32 mouse cellular contexts compared by ENCODE assay signal in genomic region chr14:118850696-118851035, GRCm38 (mm10).
DNase-seq lines count a peak whose midpoint lies in the region; ATAC-seq lines count a peak whose summit lies in the region.
"Had no signal": no experiment of that assay in that cellular context is flagged by ENCODE, and none has a peak within 500 bp of the region (broad histone marks: within the 10 kb centered on the region; RNA-seq: fewer than 3 reads in every experiment).

No protein-coding gene starts in this region.

- ATAC-seq in embryonic facial prominence, embryonic 14.5 days (ENCODE audit: low read depth): peak; percentile 73; the same call in 1 of the 2 replicates
- no peak for ATAC-seq in lung, embryonic 16.5 days (ENCODE audit: low read depth)
- ATAC-seq in granulocyte monocyte progenitor cell, adult 5-6 weeks (replicated peaks; ENCODE audit: poor library complexity, severe bottlenecking): peak; percentile 23
- no peak for ATAC-seq in stomach, embryonic 15.5 days (ENCODE audit: insufficient read depth, low FRiP score, low read depth)
- ATAC-seq: intestine, postnatal 0 days had no signal

- WGBS in embryonic facial prominence, embryonic 14.5 days: 56% methylated on average over 4 of the region's 4 CpGs
- WGBS in embryonic facial prominence, embryonic 10.5 days: 67% methylated on average over 4 of the region's 4 CpGs
- WGBS in lung, embryonic 16.5 days: 43% methylated on average over 4 of the region's 4 CpGs
- WGBS in stomach, embryonic 15.5 days: 43% methylated on average over 4 of the region's 4 CpGs

- peaks cover 9% of the 10 kb centered on the region for H3K27me3 ChIP-seq in embryonic facial prominence, embryonic 14.5 days (replicated peaks; ENCODE audit: control insufficient read depth, insufficient read depth, low read length)
- peaks cover 33% of the 10 kb centered on the region for H3K27me3 ChIP-seq in embryonic facial prominence, embryonic 10.5 days (replicated peaks; ENCODE audit: low read depth, poor library complexity, severe bottlenecking)
- no peaks in the 10 kb centered on the region for H3K27me3 ChIP-seq in lung, embryonic 16.5 days (ENCODE audit: control insufficient read depth, insufficient read depth, low read depth, low read length)
- H3K27me3 ChIP-seq in stomach, embryonic 15.5 days (replicated peaks): no peaks in the 10 kb centered on the region; the same call in 1 of the 2 replicates

- H3K9ac ChIP-seq in embryonic facial prominence, embryonic 14.5 days (ENCODE audit: low read depth, low read length): no peak overlapping the region
- no peak overlapping the region; the same call in 1 of the 2 replicates for H3K9ac ChIP-seq in lung, embryonic 16.5 days (ENCODE audit: low read length)
- no peak overlapping the region for H3K9ac ChIP-seq in stomach, embryonic 15.5 days
- H3K9ac ChIP-seq: embryonic facial prominence, embryonic 12.5 days; forebrain, embryonic 12.5 days; heart, embryonic 13.5 days; hindbrain, embryonic 14.5 days; liver, embryonic 14.5 days; midbrain, embryonic 12.5 days; neural tube, embryonic 12.5 days had no signal

- H3K4me2 ChIP-seq in embryonic facial prominence, embryonic 14.5 days (ENCODE audit: low read depth, low read length): no peak overlapping the region
- H3K4me2 ChIP-seq in lung, embryonic 16.5 days (ENCODE audit: low read depth, low read length): peak overlapping the region; percentile 42; the same call in 1 of the 2 replicates
- H3K4me2 ChIP-seq in stomach, embryonic 15.5 days: no peak overlapping the region
- H3K4me2 ChIP-seq: embryonic facial prominence, embryonic 12.5 days; forebrain, embryonic 12.5 days; heart, embryonic 13.5 days; hindbrain, embryonic 14.5 days; midbrain, embryonic 12.5 days; neural tube, embryonic 12.5 days had no signal

- 0 out of 2 replicates have a peak overlapping the region, but pooled peaks have one; percentile 4 for H3K27ac ChIP-seq in embryonic facial prominence, embryonic 14.5 days (replicated peaks; ENCODE audit: low read depth, low read length)
- no peak overlapping the region for H3K27ac ChIP-seq in embryonic facial prominence, embryonic 10.5 days (replicated peaks)
- peak overlapping the region; percentile 91 for H3K27ac ChIP-seq in lung, embryonic 16.5 days (ENCODE audit: low read length)
- peak overlapping the region; percentile 68 for H3K27ac ChIP-seq in stomach, embryonic 15.5 days
- H3K27ac ChIP-seq: embryonic facial prominence, embryonic 12.5 days; forebrain, embryonic 12.5 days; heart, adult 2 months; heart, embryonic 13.5 days; hindbrain, embryonic 14.5 days; liver, embryonic 14.5 days; macrophage; midbrain, embryonic 12.5 days; neural tube, embryonic 12.5 days had no signal

- peaks cover 4% of the 10 kb centered on the region; the same call in 1 of the 2 replicates for H3K4me1 ChIP-seq in embryonic facial prominence, embryonic 14.5 days (ENCODE audit: control insufficient read depth, insufficient read depth, low read length)
- peaks cover 26% of the 10 kb centered on the region for H3K4me1 ChIP-seq in embryonic facial prominence, embryonic 10.5 days
- peaks cover 20% of the 10 kb centered on the region for H3K4me1 ChIP-seq in lung, embryonic 16.5 days (replicated peaks; ENCODE audit: control insufficient read depth, insufficient read depth, low read length)
- H3K4me1 ChIP-seq in stomach, embryonic 15.5 days: peaks cover 8% of the 10 kb centered on the region; the same call in 1 of the 2 replicates

- DNase-seq in embryonic facial prominence, embryonic 14.5 days (ENCODE audit: low spot score): peak; percentile 79
- no peak for DNase-seq in embryonic facial prominence, embryonic 10.5 days (ENCODE audit: low spot score)
- no peak for DNase-seq in lung, postnatal 14 days
- DNase-seq in layer of hippocampus, postnatal 36 days: no peak
- no peak for DNase-seq in gastrocnemius, postnatal 25 days
- DNase-seq: adrenal gland, postnatal 36 days; cerebellum, adult 8-10 months; cerebellum, postnatal 25 days; gastrocnemius, postnatal 14 days; heart, adult 2 months; heart, postnatal 10 days; kidney, adult 9 months; kidney, postnatal 14 days; layer of hippocampus, adult 9-11 months; liver; right cerebral cortex, adult 18-20 months; spleen, adult 18-20 months; thymus, postnatal 14 days had no signal

- H3K36me3 ChIP-seq in embryonic facial prominence, embryonic 14.5 days (ENCODE audit: control insufficient read depth, insufficient read depth, low read length): no peaks in the 10 kb centered on the region
- H3K36me3 ChIP-seq in embryonic facial prominence, embryonic 10.5 days (replicated peaks): no peaks in the 10 kb centered on the region
- no peaks in the 10 kb centered on the region for H3K36me3 ChIP-seq in lung, embryonic 16.5 days (ENCODE audit: control insufficient read depth, insufficient read depth, low read length)
- H3K36me3 ChIP-seq in stomach, embryonic 15.5 days: no peaks in the 10 kb centered on the region
- H3K36me3 ChIP-seq: embryonic facial prominence, embryonic 12.5 days; forebrain, embryonic 12.5 days; heart, embryonic 13.5 days; midbrain, embryonic 12.5 days; neural tube, embryonic 12.5 days had no signal

- no peak overlapping the region for H3K4me3 ChIP-seq in embryonic facial prominence, embryonic 14.5 days (ENCODE audit: low read depth, low read length)
- H3K4me3 ChIP-seq in embryonic facial prominence, embryonic 10.5 days: no peak overlapping the region
- 0 out of 2 replicates have a peak overlapping the region, but pooled peaks have one; percentile 4 for H3K4me3 ChIP-seq in lung, embryonic 16.5 days (ENCODE audit: low read length)
- no peak overlapping the region for H3K4me3 ChIP-seq in stomach, embryonic 15.5 days (replicated peaks)
- H3K4me3 ChIP-seq: embryonic facial prominence, embryonic 12.5 days; erythroblast, embryonic 14.5 days; forebrain, embryonic 12.5 days; heart, adult 2 months; heart, embryonic 13.5 days; midbrain, embryonic 12.5 days; myocyte; neural tube, embryonic 12.5 days had no signal

- no peaks in the 10 kb centered on the region for H3K9me3 ChIP-seq in embryonic facial prominence, embryonic 14.5 days (ENCODE audit: control insufficient read depth, low read length)
- H3K9me3 ChIP-seq in embryonic facial prominence, embryonic 10.5 days: no peaks in the 10 kb centered on the region
- H3K9me3 ChIP-seq in lung, embryonic 16.5 days (ENCODE audit: control insufficient read depth, low read length): no peaks in the 10 kb centered on the region
- H3K9me3 ChIP-seq in stomach, embryonic 15.5 days: no peaks in the 10 kb centered on the region
- H3K9me3 ChIP-seq: embryonic facial prominence, embryonic 12.5 days; forebrain, embryonic 12.5 days; heart, embryonic 13.5 days; midbrain, embryonic 12.5 days; neural tube, embryonic 12.5 days had no signal

Comparison
In these comparisons a context has a peak if more than half of its experiments do, and no peak if none do; other contexts are left out.
1. ATAC-seq: peak in embryonic facial prominence, embryonic 14.5 days (single experiment) and granulocyte monocyte progenitor cell, adult 5-6 weeks (single experiment); none in lung, embryonic 16.5 days (single experiment) and stomach, embryonic 15.5 days (single experiment).